Mouse (Mus musculus): ENCODE measurements at regions not wholly inside any gene's neighbourhood (a gene's known extent, or its start where the extent isn't known, plus 50 kb on each side); places are given as distances from the start of the nearest gene placed in this dataset.

DNA sequence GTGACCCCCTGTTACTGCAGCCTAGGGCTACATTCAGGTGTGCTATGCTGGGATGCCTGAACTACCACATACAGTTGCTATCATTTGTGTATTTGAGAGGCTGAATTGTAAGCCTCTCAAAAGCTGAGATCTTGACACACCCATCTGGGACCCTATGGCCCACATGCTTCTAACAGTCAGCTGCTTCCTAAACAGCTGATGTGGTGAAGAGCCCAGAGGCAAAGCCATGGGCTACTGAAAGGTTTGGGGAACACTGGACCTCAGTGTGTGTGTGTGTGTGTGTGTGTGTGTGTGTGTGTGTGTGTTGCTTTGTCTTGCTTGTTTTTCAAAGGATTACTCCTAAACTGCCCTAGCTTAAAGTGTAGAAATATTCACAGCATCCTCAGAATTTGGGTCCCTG lies 75.0 kb downstream of the Lbh start:
- Histone ChIP-seq H3K4me1 (ENCODE audit: control insufficient read depth in 2 of 2, insufficient read depth in 2 of 2, low read length in 2 of 2) (peaks cover 29 to 40% of the 10 kb centered on the region in 2 experiments), H3K4me3 (ENCODE audit: control insufficient read depth in 1 of 2, insufficient read depth in 1 of 2, low read depth in 1 of 2, low read length in 2 of 2) (no peak overlapping the region), H3K9me3 (ENCODE audit: control insufficient read depth, low read length) (no peaks in the 10 kb centered on the region), H3K4me2 (ENCODE audit: low read length) (no peak overlapping the region), H3K9ac (ENCODE audit: low read length) (no peak overlapping the region), H3K27me3 (ENCODE audit: control insufficient read depth, insufficient read depth, low read length) (no peaks in the 10 kb centered on the region), H3K27ac (replicated peaks in 1 of 2; ENCODE audit: control insufficient read depth in 1 of 2, insufficient read depth in 1 of 2, low read depth in 2 of 2, low read length in 2 of 2) (no peak overlapping the region), H3K36me3 (ENCODE audit: control insufficient read depth, insufficient read depth, low read length) (no peaks in the 10 kb centered on the region)
- no peak for ATAC-seq (ENCODE audit: insufficient number of reproducible peaks, insufficient read depth, low FRiP score, low read depth)

DNA sequence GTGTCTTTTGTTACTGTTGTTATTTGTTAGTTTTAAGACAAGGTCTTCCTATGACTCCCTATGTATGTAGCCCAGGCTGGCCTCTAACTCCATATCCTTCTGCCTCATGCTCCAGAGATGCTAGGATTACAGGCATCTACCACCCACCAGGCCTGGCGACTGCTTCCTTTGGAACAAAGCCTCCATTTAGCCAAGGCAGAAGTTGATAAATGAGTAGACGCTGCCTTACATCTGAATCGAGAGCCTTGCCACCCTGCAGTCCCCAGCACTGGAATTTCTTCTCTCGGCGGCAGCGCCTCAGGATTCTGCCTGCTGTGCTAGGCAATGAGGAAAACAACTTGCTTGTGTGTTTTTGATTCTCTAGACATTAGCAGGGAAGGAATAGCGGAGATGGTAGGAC lies 75.5 kb downstream of the Lbh start:
- Histone ChIP-seq H3K9me3 (ENCODE audit: control insufficient read depth, low read length) (no peaks in the 10 kb centered on the region), H3K9ac (ENCODE audit: low read length) (no peak overlapping the region), H3K4me1 (ENCODE audit: control insufficient read depth in 2 of 2, insufficient read depth in 2 of 2, low read length in 2 of 2) (peaks cover 31 to 45% of the 10 kb centered on the region in 2 experiments), H3K4me2 (ENCODE audit: low read length) (no peak overlapping the region), H3K27me3 (ENCODE audit: control insufficient read depth, insufficient read depth, low read length) (no peaks in the 10 kb centered on the region), H3K27ac (replicated peaks in 1 of 2; ENCODE audit: control insufficient read depth in 1 of 2, insufficient read depth in 1 of 2, low read depth in 2 of 2, low read length in 2 of 2) (no peak overlapping the region), H3K36me3 (ENCODE audit: control insufficient read depth, insufficient read depth, low read length) (no peaks in the 10 kb centered on the region), H3K4me3 (ENCODE audit: control insufficient read depth in 1 of 2, insufficient read depth in 1 of 2, low read depth in 1 of 2, low read length in 2 of 2) (no peak overlapping the region)
- 57% methylated on average over 7 of the region's 7 CpGs for WGBS
- ATAC-seq (ENCODE audit: insufficient number of reproducible peaks, insufficient read depth, low FRiP score, low read depth) = no peak

DNA sequence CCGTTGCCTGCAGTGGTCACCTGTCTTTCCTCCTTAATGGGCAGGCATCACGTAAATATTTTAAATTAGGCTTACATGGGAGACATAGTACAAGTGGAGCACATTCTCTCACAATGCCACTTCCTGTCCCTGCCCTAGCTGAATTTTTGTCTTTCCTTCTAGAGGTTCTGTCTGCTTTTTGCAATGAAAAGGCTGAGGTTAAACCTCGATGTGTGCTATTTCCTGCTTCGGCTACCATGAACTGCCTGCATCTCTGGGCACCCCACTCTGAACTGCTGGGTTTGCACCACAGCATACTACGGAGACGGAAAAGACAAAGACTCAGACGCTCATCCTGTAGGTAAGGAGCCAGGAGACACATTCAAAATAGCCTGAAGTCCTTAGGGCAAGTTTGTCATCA lies 78.4 kb downstream of the Lbh start:
- Histone ChIP-seq H3K27me3 (ENCODE audit: control insufficient read depth, insufficient read depth, low read length) (no peaks in the 10 kb centered on the region), H3K9me3 (ENCODE audit: control insufficient read depth, low read length) (no peaks in the 10 kb centered on the region), H3K27ac (replicated peaks in 1 of 2; ENCODE audit: control insufficient read depth in 1 of 2, insufficient read depth in 1 of 2, low read depth in 2 of 2, low read length in 2 of 2) (peak overlapping the region; percentile 96 to 98), H3K4me1 (ENCODE audit: control insufficient read depth in 2 of 2, insufficient read depth in 2 of 2, low read length in 2 of 2) (peaks cover 29 to 46% of the 10 kb centered on the region in 2 experiments), H3K4me3 (ENCODE audit: control insufficient read depth in 1 of 2, insufficient read depth in 1 of 2, low read depth in 1 of 2, low read length in 2 of 2) (no peak overlapping the region), H3K4me2 (ENCODE audit: low read length) (no peak overlapping the region), H3K9ac (ENCODE audit: low read length) (peak overlapping the region; percentile 51), H3K36me3 (ENCODE audit: control insufficient read depth, insufficient read depth, low read length) (no peaks in the 10 kb centered on the region)
- ATAC-seq (ENCODE audit: insufficient number of reproducible peaks, insufficient read depth, low FRiP score, low read depth) = no peak
- 75% methylated on average over 7 of the region's 7 CpGs for WGBS

DNA sequence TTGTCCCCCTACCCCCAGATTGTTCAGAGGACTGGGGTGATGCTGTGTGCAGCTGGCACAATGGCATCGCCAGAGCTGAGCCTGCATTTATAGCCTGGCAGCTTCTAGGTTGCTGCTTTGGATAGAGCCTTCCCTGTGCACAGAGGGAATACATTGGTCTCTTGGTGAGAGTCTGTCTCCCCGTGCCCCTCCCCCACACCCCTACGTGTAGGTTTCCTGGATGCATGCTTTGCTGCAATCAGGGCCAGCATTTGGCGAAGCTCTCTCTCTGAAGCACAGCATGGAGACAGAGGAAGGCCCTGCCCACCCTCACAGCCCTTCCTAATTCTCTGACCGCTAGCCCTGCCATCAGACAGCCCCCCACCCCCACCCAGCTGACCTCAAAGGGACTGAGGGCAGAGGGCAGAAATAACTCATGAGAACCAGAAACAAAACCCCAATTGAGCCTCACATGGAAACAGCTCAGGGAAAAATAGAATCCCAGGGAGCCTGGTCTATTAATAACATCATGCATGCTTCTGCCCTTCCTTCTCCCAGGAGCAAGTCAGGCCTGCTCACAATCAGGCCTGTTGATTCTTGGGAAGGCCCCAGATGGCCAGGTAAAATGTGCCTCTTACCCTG lies 79.3 kb downstream of the Lbh start:
- Histone ChIP-seq H3K4me1 (ENCODE audit: control insufficient read depth in 2 of 2, insufficient read depth in 2 of 2, low read length in 2 of 2) (peaks cover 31 to 48% of the 10 kb centered on the region in 2 experiments), H3K4me2 (ENCODE audit: low read length) (no peak overlapping the region), H3K4me3 (ENCODE audit: control insufficient read depth in 1 of 2, insufficient read depth in 1 of 2, low read depth in 1 of 2, low read length in 2 of 2) (no peak overlapping the region), H3K9me3 (ENCODE audit: control insufficient read depth, low read length) (no peaks in the 10 kb centered on the region), H3K36me3 (ENCODE audit: control insufficient read depth, insufficient read depth, low read length) (no peaks in the 10 kb centered on the region), H3K9ac (ENCODE audit: low read length) (peak overlapping the region; percentile 51), H3K27me3 (ENCODE audit: control insufficient read depth, insufficient read depth, low read length) (no peaks in the 10 kb centered on the region), H3K27ac (replicated peaks in 1 of 2; ENCODE audit: control insufficient read depth in 1 of 2, insufficient read depth in 1 of 2, low read depth in 2 of 2, low read length in 2 of 2) (peak overlapping the region; percentile 96 to 98)
- peak; percentile 72 for ATAC-seq (ENCODE audit: insufficient number of reproducible peaks, insufficient read depth, low FRiP score, low read depth)
- WGBS = 12% methylated on average over 5 of the region's 5 CpGs

DNA sequence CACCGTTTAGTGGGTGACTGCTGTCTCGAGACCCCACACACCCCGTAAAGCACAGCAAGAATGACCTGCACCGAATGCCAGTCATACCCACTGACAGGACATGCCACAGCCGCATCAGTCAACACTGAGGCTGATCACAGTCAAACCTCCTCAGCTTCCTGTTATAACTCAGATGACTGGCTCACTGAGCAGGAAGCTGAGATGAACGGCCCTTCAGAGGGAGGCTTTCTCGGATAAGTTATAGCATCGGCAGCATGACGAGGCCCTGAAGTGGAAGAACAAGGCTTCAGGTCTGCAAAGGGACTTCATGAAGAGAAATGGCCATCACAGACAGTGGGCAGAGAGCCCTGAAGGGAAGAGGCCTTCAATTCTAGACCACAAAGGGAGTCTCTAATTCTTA lies 87.0 kb downstream of the Lbh start:
- H3K4me2 ChIP-seq (ENCODE audit: low read length) = no peak overlapping the region
- 58% methylated on average over 9 of the region's 9 CpGs for WGBS
- H3K4me3 ChIP-seq (ENCODE audit: control insufficient read depth in 1 of 2, insufficient read depth in 1 of 2, low read depth in 1 of 2, low read length in 2 of 2) = no peak overlapping the region
- H3K36me3 ChIP-seq (ENCODE audit: control insufficient read depth, insufficient read depth, low read length) = no peaks in the 10 kb centered on the region
- no peaks in the 10 kb centered on the region for H3K27me3 ChIP-seq (ENCODE audit: control insufficient read depth, insufficient read depth, low read length)
- peaks cover 22 to 31% of the 10 kb centered on the region in 2 experiments for H3K4me1 ChIP-seq (ENCODE audit: control insufficient read depth in 2 of 2, insufficient read depth in 2 of 2, low read length in 2 of 2)
- no peak overlapping the region for H3K27ac ChIP-seq (replicated peaks in 1 of 2; ENCODE audit: control insufficient read depth in 1 of 2, insufficient read depth in 1 of 2, low read depth in 2 of 2, low read length in 2 of 2)
- no peaks in the 10 kb centered on the region for H3K9me3 ChIP-seq (ENCODE audit: control insufficient read depth, low read length)
- H3K9ac ChIP-seq (ENCODE audit: low read length) = no peak overlapping the region
- no peak for ATAC-seq (ENCODE audit: insufficient number of reproducible peaks, insufficient read depth, low FRiP score, low read depth)

DNA sequence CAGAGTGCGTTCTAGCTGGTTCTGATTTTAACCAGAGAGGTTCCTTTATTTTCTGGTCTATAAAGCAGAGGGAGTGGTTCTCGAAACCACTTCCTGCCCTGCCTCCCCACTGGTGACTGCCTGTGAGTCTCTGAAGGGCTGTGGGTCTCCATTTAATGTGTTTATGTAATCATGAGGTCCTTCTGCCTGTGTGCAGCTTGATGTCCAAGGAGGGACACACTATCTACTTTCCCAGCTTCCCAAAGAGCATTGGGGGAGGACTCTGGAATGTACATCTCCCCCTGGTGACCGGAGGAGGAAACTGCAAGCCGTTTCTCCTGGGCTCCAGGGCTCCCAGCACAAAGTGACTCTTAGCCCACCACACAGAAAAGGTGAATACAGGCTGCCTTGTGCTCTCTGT lies 90.8 kb downstream of the Lbh start:
- Histone ChIP-seq H3K36me3 (ENCODE audit: control insufficient read depth, insufficient read depth, low read length) (no peaks in the 10 kb centered on the region), H3K27ac (replicated peaks in 1 of 2; ENCODE audit: control insufficient read depth in 1 of 2, insufficient read depth in 1 of 2, low read depth in 2 of 2, low read length in 2 of 2) (no peak overlapping the region), H3K27me3 (ENCODE audit: control insufficient read depth, insufficient read depth, low read length) (no peaks in the 10 kb centered on the region), H3K4me3 (ENCODE audit: control insufficient read depth in 1 of 2, insufficient read depth in 1 of 2, low read depth in 1 of 2, low read length in 2 of 2) (no peak overlapping the region), H3K9me3 (ENCODE audit: control insufficient read depth, low read length) (no peaks in the 10 kb centered on the region), H3K4me2 (ENCODE audit: low read length) (no peak overlapping the region), H3K4me1 (ENCODE audit: control insufficient read depth in 2 of 2, insufficient read depth in 2 of 2, low read length in 2 of 2) (peaks cover 38 to 53% of the 10 kb centered on the region in 2 experiments), H3K9ac (ENCODE audit: low read length) (no peak overlapping the region)
- ATAC-seq (ENCODE audit: insufficient number of reproducible peaks, insufficient read depth, low FRiP score, low read depth) = no peak
- WGBS = 49% methylated on average over 4 of the region's 4 CpGs

DNA sequence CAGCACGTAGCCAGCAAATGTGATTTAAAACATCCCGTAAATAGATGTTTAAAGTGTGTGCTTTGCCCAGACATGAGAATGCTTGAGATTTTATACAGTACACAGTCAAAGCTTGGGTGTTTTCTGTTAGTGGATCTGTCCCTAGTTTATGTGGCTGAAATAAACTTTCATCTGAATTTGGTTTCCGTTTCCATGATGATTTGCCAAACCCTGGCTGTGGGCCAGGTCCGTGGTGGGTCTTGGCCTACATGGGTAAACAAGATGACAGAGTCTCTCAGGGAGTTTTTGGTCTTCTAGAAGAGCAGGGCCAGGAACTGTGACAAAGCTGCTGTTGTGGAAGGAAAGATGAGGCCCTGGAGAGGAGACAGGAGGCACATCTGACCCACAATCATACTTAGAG lies 91.9 kb downstream of the Lbh start:
- ATAC-seq (ENCODE audit: insufficient number of reproducible peaks, insufficient read depth, low FRiP score, low read depth) = no peak
- H3K9ac ChIP-seq (ENCODE audit: low read length) = no peak overlapping the region
- 0 out of 4 replicates have a peak overlapping the region, but pooled peaks of 1 of the 2 experiments have one; percentile 19 for H3K27ac ChIP-seq (replicated peaks in 1 of 2; ENCODE audit: control insufficient read depth in 1 of 2, insufficient read depth in 1 of 2, low read depth in 2 of 2, low read length in 2 of 2)
- H3K36me3 ChIP-seq (ENCODE audit: control insufficient read depth, insufficient read depth, low read length) = no peaks in the 10 kb centered on the region
- no peak overlapping the region for H3K4me2 ChIP-seq (ENCODE audit: low read length)
- no peak overlapping the region for H3K4me3 ChIP-seq (ENCODE audit: control insufficient read depth in 1 of 2, insufficient read depth in 1 of 2, low read depth in 1 of 2, low read length in 2 of 2)
- H3K4me1 ChIP-seq (ENCODE audit: control insufficient read depth in 2 of 2, insufficient read depth in 2 of 2, low read length in 2 of 2) = peaks cover 48 to 64% of the 10 kb centered on the region in 2 experiments
- H3K9me3 ChIP-seq (ENCODE audit: control insufficient read depth, low read length) = no peaks in the 10 kb centered on the region
- WGBS = 82% methylated on average over 4 of the region's 4 CpGs
- H3K27me3 ChIP-seq (ENCODE audit: control insufficient read depth, insufficient read depth, low read length) = no peaks in the 10 kb centered on the region

DNA sequence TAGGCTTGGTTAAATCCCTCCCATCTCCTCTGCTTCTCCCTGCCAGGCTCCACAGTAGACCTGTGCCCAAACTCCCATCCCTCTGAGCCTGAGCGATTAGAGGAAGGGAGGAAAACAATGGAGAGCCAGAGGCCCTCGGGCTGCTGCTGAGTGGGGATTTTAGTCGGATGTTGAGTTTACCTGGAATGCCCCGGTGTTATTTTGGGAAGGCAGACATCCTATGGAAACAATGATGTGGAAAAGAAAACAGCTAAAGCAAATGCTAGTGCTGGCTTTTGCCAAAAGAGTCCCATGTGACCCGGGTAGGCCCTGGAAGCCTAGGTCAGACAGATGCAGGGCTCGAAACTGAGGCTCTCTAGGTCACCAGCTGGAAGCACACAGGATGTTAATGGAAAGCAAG lies 94.3 kb downstream of the Lbh start:
- WGBS = 29% methylated on average over 6 of the region's 6 CpGs
- H3K27me3 ChIP-seq (ENCODE audit: control insufficient read depth, insufficient read depth, low read length) = no peaks in the 10 kb centered on the region
- no peak for ATAC-seq (ENCODE audit: insufficient number of reproducible peaks, insufficient read depth, low FRiP score, low read depth)
- H3K4me3 ChIP-seq (ENCODE audit: control insufficient read depth in 1 of 2, insufficient read depth in 1 of 2, low read depth in 1 of 2, low read length in 2 of 2) = no peak overlapping the region
- no peaks in the 10 kb centered on the region for H3K9me3 ChIP-seq (ENCODE audit: control insufficient read depth, low read length)
- H3K4me1 ChIP-seq (ENCODE audit: control insufficient read depth in 2 of 2, insufficient read depth in 2 of 2, low read length in 2 of 2) = peaks cover 36 to 50% of the 10 kb centered on the region in 2 experiments
- no peak overlapping the region for H3K4me2 ChIP-seq (ENCODE audit: low read length)
- H3K36me3 ChIP-seq (ENCODE audit: control insufficient read depth, insufficient read depth, low read length) = no peaks in the 10 kb centered on the region
- H3K9ac ChIP-seq (ENCODE audit: low read length) = no peak overlapping the region
- peak overlapping the region; percentile 29 to 69 for H3K27ac ChIP-seq (replicated peaks in 1 of 2; ENCODE audit: control insufficient read depth in 1 of 2, insufficient read depth in 1 of 2, low read depth in 2 of 2, low read length in 2 of 2)
